Mouse (Mus musculus) CH12.LX (cell line): ENCODE results near the gene Apopt1. TPM values are rescaled to one million over a fixed set of nuclear protein-coding genes. Genes with fewer than 3 reads are reported as not detected.

Source experiments
- DNase-seq: peaks from one replicate; pipeline ENCODE4 v3.0.0-alpha.2; 2013; ENCODE audit errors: extremely low read depth
- H3K27ac ChIP-seq: 2 replicates; pipeline ENCODE4 v1.5.1; 2012; ENCODE audit warnings: low read depth, mild to moderate bottlenecking, control low read depth, moderate library complexity; ENCODE audit not compliant: insufficient read depth
- H3K27me3 ChIP-seq: replicated peaks from 2 replicates; pipeline ENCODE3; 2012; ENCODE audit warnings: inconsistent platforms
- H3K36me3 ChIP-seq, 2 experiments: replicated peaks in 1 of 2; 2 replicates each; pipeline versions ENCODE3 to v1.6.1; 2012; ENCODE audit warnings: inconsistent platforms in 1 of 2, low read length in 1 of 2, mild to moderate bottlenecking in 1 of 2, mixed read lengths in 1 of 2, moderate library complexity in 1 of 2; ENCODE audit not compliant: control insufficient read depth in 1 of 2, insufficient read depth in 1 of 2
- H3K4me1 ChIP-seq, 2 experiments: 2 replicates each; pipeline ENCODE4 v1.6.1; 2012; ENCODE audit warnings: inconsistent platforms in 1 of 2, moderate library complexity in 1 of 2; ENCODE audit not compliant: insufficient read depth in 2 of 2, control insufficient read depth in 1 of 2
- H3K4me2 ChIP-seq: 2 replicates; pipeline ENCODE4 v1.6.1; 2012; ENCODE audit warnings: low read depth, mild to moderate bottlenecking, control low read depth; ENCODE audit not compliant: poor library complexity, insufficient read depth, severe bottlenecking
- H3K4me3 ChIP-seq, 3 experiments: fragments of 150-350 bp in 1 of 3; sonication (generic) in 1 of 3; replicated peaks in 1 of 3; 2 replicates each; pipeline versions ENCODE3 to v1.5.1; 2011 to 2012; ENCODE audit warnings: low read depth in 2 of 3, low read length in 2 of 3, mild to moderate bottlenecking in 2 of 3, moderate library complexity in 2 of 3, control low read depth in 1 of 3, improper control_type of control experiment in 1 of 3, inconsistent platforms in 1 of 3, mixed read lengths in 1 of 3; ENCODE audit not compliant: poor library complexity in 1 of 3
- H3K79me2 ChIP-seq: replicated peaks from 2 replicates; pipeline ENCODE4 v1.6.1; 2012; ENCODE audit warnings: mild to moderate bottlenecking, moderate library complexity; ENCODE audit not compliant: control insufficient read depth, poor library complexity, insufficient read depth, severe bottlenecking; ENCODE audit errors: extremely low read depth
- H3K9ac ChIP-seq: 2 replicates; pipeline ENCODE4 v1.6.1; 2012; ENCODE audit warnings: low read depth, mild to moderate bottlenecking, control low read depth, moderate library complexity; ENCODE audit not compliant: insufficient read depth
- H3K9me3 ChIP-seq: replicated peaks from 2 replicates; pipeline ENCODE3; 2012; ENCODE audit warnings: low read length, inconsistent platforms, mixed read lengths
- E2F4 ChIP-seq: IDR thresholded peaks from 2 replicates; pipeline ENCODE4 v1.6.1; 2011; ENCODE audit warnings: low read depth, low read length, improper control_type of control experiment; ENCODE audit not compliant: insufficient replicate concordance
- HCFC1 ChIP-seq: IDR thresholded peaks from 2 replicates; pipeline ENCODE4 v1.6.1; 2012; ENCODE audit warnings: low read depth, mild to moderate bottlenecking, inconsistent platforms, low read length, improper control_type of control experiment
- IRF4 ChIP-seq: IDR thresholded peaks from 2 replicates; pipeline ENCODE4 v1.6.1; 2014; ENCODE audit warnings: low read depth, mild to moderate bottlenecking, inconsistent platforms, low read length, improper control_type of control experiment
- JUND ChIP-seq: conservative IDR thresholded peaks from 2 replicates; pipeline ENCODE4 v1.6.1; 2011; ENCODE audit warnings: low read depth, low read length, improper control_type of control experiment
- KAT2A ChIP-seq: IDR thresholded peaks from 2 replicates; pipeline ENCODE4 v1.6.1; 2012; ENCODE audit warnings: low read length, improper control_type of control experiment, inconsistent platforms; ENCODE audit not compliant: insufficient replicate concordance
- MAFK ChIP-seq: IDR thresholded peaks from 2 replicates; pipeline ENCODE4 v1.6.1; 2011; ENCODE audit warnings: low read length, improper control_type of control experiment; ENCODE audit not compliant: insufficient replicate concordance
- NELFE ChIP-seq: IDR thresholded peaks from 2 replicates; pipeline ENCODE4 v1.6.1; 2011; ENCODE audit warnings: low read depth, low read length, improper control_type of control experiment
- NRF1 ChIP-seq: IDR thresholded peaks from 2 replicates; pipeline ENCODE4 v1.6.1; 2014; ENCODE audit warnings: low read depth, mild to moderate bottlenecking, inconsistent platforms, low read length, improper control_type of control experiment, moderate library complexity
- PAX5 ChIP-seq: IDR thresholded peaks from 2 replicates; pipeline ENCODE4 v1.6.1; 2012; ENCODE audit warnings: low read length, inconsistent platforms, mixed read lengths
- POLR2A ChIP-seq: IDR thresholded peaks from 2 replicates; pipeline ENCODE4 v1.6.1; 2011; ENCODE audit warnings: low read depth, mild to moderate bottlenecking, improper control_type of control experiment, low read length
- POLR2AphosphoS2 ChIP-seq: IDR thresholded peaks from 2 replicates; pipeline ENCODE4 v1.6.1; 2011; ENCODE audit warnings: low read depth, low read length, improper control_type of control experiment
- RAD21 ChIP-seq: IDR thresholded peaks from 2 replicates; pipeline ENCODE4 v1.6.1; 2011; ENCODE audit warnings: low read depth, mild to moderate bottlenecking, low read length, improper control_type of control experiment, moderate library complexity
- RCOR1 ChIP-seq: conservative IDR thresholded peaks from 2 replicates; pipeline ENCODE4 v1.6.1; 2012; ENCODE audit warnings: low read depth, mild to moderate bottlenecking, inconsistent platforms, low read length, improper control_type of control experiment
- TBP ChIP-seq: conservative IDR thresholded peaks from 2 replicates; pipeline ENCODE4 v1.6.1; 2011; ENCODE audit warnings: low read depth, low read length, improper control_type of control experiment
- UBTF ChIP-seq: IDR thresholded peaks from 2 replicates; pipeline ENCODE4 v1.6.1; 2012; ENCODE audit warnings: low read depth, mild to moderate bottlenecking, inconsistent platforms, low read length, improper control_type of control experiment, moderate library complexity
- USF1 ChIP-seq: IDR thresholded peaks from 2 replicates; pipeline ENCODE4 v1.6.1; 2014; ENCODE audit warnings: low read depth, mild to moderate bottlenecking, inconsistent platforms, low read length, improper control_type of control experiment
- USF2 ChIP-seq: conservative IDR thresholded peaks from 2 replicates; pipeline ENCODE4 v1.6.1; 2011; ENCODE audit warnings: low read depth, low read length, improper control_type of control experiment
- ZC3H11A ChIP-seq: IDR thresholded peaks from 2 replicates; pipeline ENCODE4 v1.6.1; 2012; ENCODE audit warnings: low read depth, mild to moderate bottlenecking, inconsistent platforms, low read length, improper control_type of control experiment
- ZKSCAN1 ChIP-seq: IDR thresholded peaks from 2 replicates; pipeline ENCODE4 v1.6.1; 2012; ENCODE audit warnings: low read depth, inconsistent platforms, low read length, improper control_type of control experiment, borderline replicate concordance
- ZNF384 ChIP-seq: IDR thresholded peaks from 2 replicates; pipeline ENCODE4 v1.6.1; 2012; ENCODE audit warnings: low read depth, low read length, improper control_type of control experiment, inconsistent platforms
- dilution Hi-C: fragments of 300-500 bp; cut with MboI; formaldehyde crosslinking; loops from 2 replicates; pipeline ENCODE4 v1.14.3; 2020; ENCODE audit warnings: low sequenced_read_pairs; ENCODE audit not compliant: extremely low pct_unique_long_range_greater_than_20kb, extremely low pct_ligation_motif_present
- in situ Hi-C: fragments of 300-500 bp; cut with MboI; formaldehyde crosslinking; loops from 3 replicates; pipeline ENCODE4 v1.14.3; 2019; ENCODE audit warnings: low sequenced_read_pairs, low pct_ligation_motif_present, low pct_unique_long_range_greater_than_20kb, mixed read lengths
- polyA plus RNA-seq: library from polyadenylated mRNA; unstranded; fragments of >175 nt; gene quantifications from 2 replicates; pipeline ENCODE4 v1.2.1, GENCODE M21; 2012; ENCODE audit warnings: low read depth; ENCODE audit not compliant: insufficient read length
- total RNA-seq, 2 experiments: library from RNA; depleted of rRNA; stranded (reverse); fragments of 300-350 nt in 1 of 2; fragments of >200 nt in 1 of 2; gene quantifications; 2 replicates each; pipeline ENCODE4 v1.2.3; 2012 to 2014

Gene Apopt1
- total and polyA plus RNA-seq, 3 experiments = 36.0 to 49.1 (median 43.6) TPM

- no peak overlapping the region for H3K9ac ChIP-seq
- H3K27me3 ChIP-seq = peaks cover 18% of the 10 kb centered on the region
- no peak for DNase-seq
- no peak overlapping the region for H3K4me3 ChIP-seq
- H3K9me3 ChIP-seq = peaks cover 4% of the 10 kb centered on the region
- no peak overlapping the region for H3K4me2 ChIP-seq
- peaks cover 3 to 7% of the 10 kb centered on the region in 2 experiments; a peak in 2 of 4 replicates for H3K4me1 ChIP-seq
- H3K36me3 ChIP-seq = no peaks in the 10 kb centered on the region
- H3K79me2 ChIP-seq = peaks cover 7% of the 10 kb centered on the region
- TF ChIP-seq UBTF = no peak
- TF ChIP-seq E2F4 = no peak
- TF ChIP-seq ZKSCAN1 = no peak
- no peak for TF ChIP-seq RCOR1
- TF ChIP-seq NRF1 = no peak
- TF ChIP-seq USF2 = no peak
- no peak for TF ChIP-seq POLR2A
- no peak for TF ChIP-seq ZC3H11A
- no peak for TF ChIP-seq ZNF384
- TF ChIP-seq NELFE = no peak
- no peak for TF ChIP-seq PAX5
- TF ChIP-seq JUND = no peak
- TF ChIP-seq MAFK = no peak
- no peak overlapping the region for H3K27ac ChIP-seq
- in situ Hi-C loops (no loop called here), dilution Hi-C loops (no loop called here)
These were observed 41.6 kb downstream of the Apopt1 start for GRCm38 (mm10) chr12:111754710-111755109.

- Histone ChIP-seq H3K4me1 (peaks cover 4 to 9% of the 10 kb centered on the region in 2 experiments; a peak in 2 of 4 replicates), H3K27me3 (peaks cover 18% of the 10 kb centered on the region), H3K4me2 (no peak overlapping the region), H3K27ac (no peak overlapping the region), H3K9ac (no peak overlapping the region), H3K9me3 (peaks cover 4% of the 10 kb centered on the region), H3K79me2 (peaks cover 13% of the 10 kb centered on the region), H3K4me3 (no peak overlapping the region), H3K36me3 (no peaks in the 10 kb centered on the region)
- DNase-seq = no peak
- dilution Hi-C loops = no loop called here
- no peak for TF ChIP-seq IRF4
- no peak for TF ChIP-seq KAT2A
- TF ChIP-seq E2F4 = no peak
- no peak for TF ChIP-seq RAD21
- no peak for TF ChIP-seq HCFC1
- no peak for TF ChIP-seq NRF1
- no peak for TF ChIP-seq TBP
- TF ChIP-seq ZKSCAN1 = no peak
- TF ChIP-seq RCOR1 = no peak
- no peak for TF ChIP-seq UBTF
- no peak for TF ChIP-seq USF1
- TF ChIP-seq POLR2AphosphoS2 = no peak
- TF ChIP-seq NELFE = no peak
- in situ Hi-C loops = no loop called here
These were observed 42.2 kb downstream of the Apopt1 start for GRCm38 (mm10) chr12:111755231-111755630.
